Mouse (Mus musculus): ENCODE data around the gene Wdpcp. TPM values are rescaled to one million over a fixed set of nuclear protein-coding genes. Genes with fewer than 3 reads are reported as not detected.

Gene Wdpcp
- polyA plus RNA-seq, 1 experiment from 2014 or later = 9.0 TPM

GRCm38 (mm10) chr11:21677034-21677433, 105.0 kb downstream of the Wdpcp start:
- Histone ChIP-seq H3K9me3 (ENCODE audit: control insufficient read depth, low read length) (no peaks in the 10 kb centered on the region), H3K4me3 (ENCODE audit: low read depth, low read length) (no peak overlapping the region), H3K36me3 (ENCODE audit: control insufficient read depth, insufficient read depth, low read length) (no peaks in the 10 kb centered on the region), H3K4me1 (ENCODE audit: control insufficient read depth, insufficient read depth, low read length) (no peaks in the 10 kb centered on the region), H3K4me2 (ENCODE audit: low read depth, low read length) (no peak overlapping the region), H3K9ac (ENCODE audit: low read depth, low read length) (no peak overlapping the region), H3K27ac (replicated peaks; ENCODE audit: low read depth, low read length) (no peak overlapping the region), H3K27me3 (replicated peaks; ENCODE audit: control insufficient read depth, insufficient read depth, low read length) (no peaks in the 10 kb centered on the region)
- DNase-seq (ENCODE audit: low spot score) = no peak
- ATAC-seq (ENCODE audit: low read depth) = no peak
- WGBS = 75% methylated on average over 2 of the region's 2 CpGs

DNA sequence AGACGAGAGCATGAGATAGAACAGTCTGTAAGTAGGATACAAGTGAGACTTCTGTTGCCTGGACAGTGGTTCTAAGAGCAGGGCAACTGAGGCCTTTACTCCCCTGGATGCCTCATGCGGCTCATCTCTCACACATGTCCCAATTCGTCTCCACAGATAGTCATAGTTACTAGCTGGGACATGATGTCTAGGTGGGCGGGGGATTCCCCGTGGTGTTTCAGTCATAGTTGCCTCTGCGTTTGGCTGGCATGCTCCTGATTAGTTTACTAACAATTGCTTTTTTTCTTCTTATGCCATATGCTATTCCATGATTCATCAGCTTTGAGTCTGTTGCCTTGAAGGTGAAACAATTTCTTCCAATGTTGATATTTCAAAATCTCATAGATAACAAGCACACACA, 116.4 kb downstream of the Wdpcp start:
- no peak overlapping the region for H3K27ac ChIP-seq (replicated peaks; ENCODE audit: low read depth, low read length)
- no peak overlapping the region for H3K4me3 ChIP-seq (ENCODE audit: low read depth, low read length)
- no peaks in the 10 kb centered on the region for H3K36me3 ChIP-seq (ENCODE audit: control insufficient read depth, insufficient read depth, low read length)
- DNase-seq (ENCODE audit: low spot score) = no peak
- no peak overlapping the region for H3K9ac ChIP-seq (ENCODE audit: low read depth, low read length)
- H3K9me3 ChIP-seq (ENCODE audit: control insufficient read depth, low read length) = no peaks in the 10 kb centered on the region
- H3K27me3 ChIP-seq (replicated peaks; ENCODE audit: control insufficient read depth, insufficient read depth, low read length) = no peaks in the 10 kb centered on the region
- H3K4me2 ChIP-seq (ENCODE audit: low read depth, low read length) = no peak overlapping the region
- H3K4me1 ChIP-seq (ENCODE audit: control insufficient read depth, insufficient read depth, low read length) = no peaks in the 10 kb centered on the region
- no peak for ATAC-seq (ENCODE audit: low read depth)
- WGBS = 87% methylated on average over 6 of the region's 6 CpGs

DNA sequence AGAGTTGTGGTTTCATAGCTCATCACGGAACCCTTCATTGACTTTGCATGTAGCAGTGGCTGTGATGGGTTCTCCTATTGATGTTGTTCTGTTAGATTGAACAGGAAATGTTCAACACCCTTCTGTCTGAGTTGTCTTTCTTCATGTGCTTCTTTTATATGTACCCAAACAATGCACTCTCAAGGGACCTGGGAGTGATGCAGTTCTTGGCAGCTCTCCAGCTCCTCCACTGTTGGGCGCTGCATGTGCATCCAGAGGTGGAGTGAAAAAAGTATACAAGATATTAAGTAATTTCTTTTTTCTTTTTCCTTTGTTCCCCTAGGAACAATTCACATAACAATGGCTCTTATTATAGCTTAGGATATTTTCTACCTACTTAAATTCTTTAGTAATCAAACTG, 118.7 kb downstream of the Wdpcp start:
- H3K9ac ChIP-seq (ENCODE audit: low read depth, low read length) = no peak overlapping the region
- 74% methylated on average over 2 of the region's 2 CpGs for WGBS
- no peaks in the 10 kb centered on the region for H3K27me3 ChIP-seq (replicated peaks; ENCODE audit: control insufficient read depth, insufficient read depth, low read length)
- H3K36me3 ChIP-seq (ENCODE audit: control insufficient read depth, insufficient read depth, low read length) = no peaks in the 10 kb centered on the region
- H3K4me2 ChIP-seq (ENCODE audit: low read depth, low read length) = no peak overlapping the region
- no peaks in the 10 kb centered on the region for H3K9me3 ChIP-seq (ENCODE audit: control insufficient read depth, low read length)
- DNase-seq (ENCODE audit: low spot score) (peak; percentile 14), ATAC-seq (ENCODE audit: low read depth) (peak; percentile 72; the same call in 1 of the 2 replicates)
- no peaks in the 10 kb centered on the region for H3K4me1 ChIP-seq (ENCODE audit: control insufficient read depth, insufficient read depth, low read length)
- no peak overlapping the region for H3K4me3 ChIP-seq (ENCODE audit: low read depth, low read length)
- H3K27ac ChIP-seq (replicated peaks; ENCODE audit: low read depth, low read length) = no peak overlapping the region

DNA sequence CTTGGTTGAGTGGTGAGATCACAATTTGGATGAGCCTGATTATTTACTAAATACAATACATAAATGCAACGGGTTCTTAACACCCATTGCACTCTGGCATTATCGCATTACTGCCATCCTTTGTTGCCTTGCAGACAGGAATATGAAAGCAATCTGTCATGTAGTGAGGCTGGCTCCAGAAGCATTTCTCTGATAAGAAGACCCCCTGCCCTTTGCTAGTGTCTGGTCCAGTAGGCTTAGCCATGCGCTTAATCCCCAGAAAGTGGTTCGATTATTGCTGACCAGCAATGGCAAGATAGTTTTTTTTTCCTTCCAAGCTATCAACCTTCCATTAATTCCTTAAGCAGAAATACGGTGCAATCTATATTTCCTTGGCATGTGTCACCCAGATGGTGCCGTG, 122.1 kb downstream of the Wdpcp start:
- Histone ChIP-seq H3K9ac (ENCODE audit: low read depth, low read length) (no peak overlapping the region), H3K27ac (replicated peaks; ENCODE audit: low read depth, low read length) (no peak overlapping the region), H3K4me3 (ENCODE audit: low read depth, low read length) (no peak overlapping the region), H3K36me3 (ENCODE audit: control insufficient read depth, insufficient read depth, low read length) (no peaks in the 10 kb centered on the region), H3K4me2 (ENCODE audit: low read depth, low read length) (no peak overlapping the region), H3K4me1 (ENCODE audit: control insufficient read depth, insufficient read depth, low read length) (no peaks in the 10 kb centered on the region), H3K27me3 (replicated peaks; ENCODE audit: control insufficient read depth, insufficient read depth, low read length) (no peaks in the 10 kb centered on the region), H3K9me3 (ENCODE audit: control insufficient read depth, low read length) (no peaks in the 10 kb centered on the region)
- DNase-seq (ENCODE audit: low spot score) (no peak), ATAC-seq (ENCODE audit: low read depth) (no peak)
- WGBS = 78% methylated on average over 6 of the region's 6 CpGs

GRCm38 (mm10) chr11:21697642-21698041, 125.6 kb downstream of the Wdpcp start:
- H3K4me1 ChIP-seq (ENCODE audit: control insufficient read depth, insufficient read depth, low read length) = no peaks in the 10 kb centered on the region
- H3K27ac ChIP-seq (replicated peaks; ENCODE audit: low read depth, low read length) = no peak overlapping the region
- H3K4me3 ChIP-seq (ENCODE audit: low read depth, low read length) = no peak overlapping the region
- ATAC-seq (ENCODE audit: low read depth) = no peak
- H3K27me3 ChIP-seq (replicated peaks; ENCODE audit: control insufficient read depth, insufficient read depth, low read length) = no peaks in the 10 kb centered on the region
- WGBS = 81% methylated on average over 3 of the region's 3 CpGs
- no peak overlapping the region for H3K4me2 ChIP-seq (ENCODE audit: low read depth, low read length)
- no peak overlapping the region for H3K9ac ChIP-seq (ENCODE audit: low read depth, low read length)
- H3K36me3 ChIP-seq (ENCODE audit: control insufficient read depth, insufficient read depth, low read length) = no peaks in the 10 kb centered on the region
- no peaks in the 10 kb centered on the region for H3K9me3 ChIP-seq (ENCODE audit: control insufficient read depth, low read length)
- DNase-seq (ENCODE audit: low spot score) = no peak

- Histone ChIP-seq H3K9ac (ENCODE audit: low read depth, low read length) (no peak overlapping the region), H3K4me2 (ENCODE audit: low read depth, low read length) (no peak overlapping the region), H3K9me3 (ENCODE audit: control insufficient read depth, low read length) (0 out of 2 replicates have a peak, but pooled peaks cover 5% of the 10 kb centered on the region), H3K36me3 (ENCODE audit: control insufficient read depth, insufficient read depth, low read length) (peaks cover 8% of the 10 kb centered on the region; the same call in 1 of the 2 replicates), H3K4me1 (ENCODE audit: control insufficient read depth, insufficient read depth, low read length) (no peaks in the 10 kb centered on the region), H3K27me3 (replicated peaks; ENCODE audit: control insufficient read depth, insufficient read depth, low read length) (no peaks in the 10 kb centered on the region), H3K4me3 (ENCODE audit: low read depth, low read length) (no peak overlapping the region), H3K27ac (replicated peaks; ENCODE audit: low read depth, low read length) (no peak overlapping the region)
- ATAC-seq (ENCODE audit: low read depth) (no peak), DNase-seq (ENCODE audit: low spot score) (no peak)
Measured at GRCm38 (mm10) chr11:21713508-21713907, 141.5 kb downstream of the Wdpcp start.

DNA sequence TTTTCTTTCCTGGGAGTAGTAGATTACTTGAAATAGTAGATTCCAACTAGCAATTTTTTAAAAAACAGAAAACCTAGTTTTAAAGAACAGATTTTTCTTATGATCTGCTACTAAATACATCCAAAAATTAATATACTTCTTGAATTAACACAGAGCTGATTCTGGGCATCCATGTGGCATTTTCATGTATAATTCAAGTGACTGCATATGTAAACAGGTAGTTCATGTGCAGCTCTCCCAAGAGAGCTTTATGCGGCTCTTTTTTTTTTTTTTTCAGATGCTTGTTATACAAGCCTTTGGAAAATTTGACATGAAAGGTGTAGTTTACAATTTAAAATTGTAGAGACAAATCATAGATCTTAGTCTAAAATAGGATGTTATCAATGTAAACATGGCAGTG, 142.0 kb downstream of the Wdpcp start:
- Histone ChIP-seq H3K9ac (ENCODE audit: low read depth, low read length) (no peak overlapping the region), H3K4me2 (ENCODE audit: low read depth, low read length) (no peak overlapping the region), H3K4me1 (ENCODE audit: control insufficient read depth, insufficient read depth, low read length) (no peaks in the 10 kb centered on the region), H3K27ac (replicated peaks; ENCODE audit: low read depth, low read length) (no peak overlapping the region), H3K36me3 (ENCODE audit: control insufficient read depth, insufficient read depth, low read length) (peaks cover 8% of the 10 kb centered on the region; the same call in 1 of the 2 replicates), H3K27me3 (replicated peaks; ENCODE audit: control insufficient read depth, insufficient read depth, low read length) (no peaks in the 10 kb centered on the region), H3K9me3 (ENCODE audit: control insufficient read depth, low read length) (0 out of 2 replicates have a peak, but pooled peaks cover 5% of the 10 kb centered on the region), H3K4me3 (ENCODE audit: low read depth, low read length) (no peak overlapping the region)
- ATAC-seq (ENCODE audit: low read depth) (no peak), DNase-seq (ENCODE audit: low spot score) (no peak)
- 76% methylated on average over 1 of the region's 1 CpGs for WGBS

GRCm38 (mm10) chr11:21726329-21726728, 154.3 kb downstream of the Wdpcp start:
- no peak for ATAC-seq (ENCODE audit: low read depth)
- Histone ChIP-seq H3K4me2 (ENCODE audit: low read depth, low read length) (no peak overlapping the region), H3K27ac (replicated peaks; ENCODE audit: low read depth, low read length) (no peak overlapping the region), H3K4me1 (ENCODE audit: control insufficient read depth, insufficient read depth, low read length) (no peaks in the 10 kb centered on the region), H3K9me3 (ENCODE audit: control insufficient read depth, low read length) (no peaks in the 10 kb centered on the region), H3K27me3 (replicated peaks; ENCODE audit: control insufficient read depth, insufficient read depth, low read length) (no peaks in the 10 kb centered on the region), H3K4me3 (ENCODE audit: low read depth, low read length) (no peak overlapping the region), H3K9ac (ENCODE audit: low read depth, low read length) (no peak overlapping the region), H3K36me3 (ENCODE audit: control insufficient read depth, insufficient read depth, low read length) (no peaks in the 10 kb centered on the region)
- DNase-seq (ENCODE audit: low spot score) = no peak
- WGBS = 75% methylated on average over 1 of the region's 1 CpGs

DNA sequence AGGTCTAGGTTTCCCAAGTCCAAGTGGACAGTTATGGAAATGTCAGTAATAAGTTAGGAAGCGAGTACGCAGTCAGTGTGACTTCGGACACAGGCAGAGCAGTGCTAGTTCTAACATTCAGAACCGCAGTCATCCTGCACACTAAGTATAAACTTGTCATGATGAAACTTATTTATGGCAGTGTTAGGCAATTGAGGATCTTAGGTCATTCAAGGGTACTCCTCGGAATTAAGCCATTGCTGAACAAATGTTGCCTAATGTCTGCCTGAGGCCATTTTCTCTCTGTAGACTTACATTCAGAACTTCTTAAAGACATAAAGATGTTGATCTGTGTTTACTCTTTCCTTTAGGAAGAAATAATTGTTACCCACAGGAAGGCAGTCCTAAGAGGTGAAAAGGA, 157.0 kb downstream of the Wdpcp start:
- 86% methylated on average over 5 of the region's 5 CpGs for WGBS
- DNase-seq (ENCODE audit: low spot score) = no peak
- H3K9me3 ChIP-seq (ENCODE audit: control insufficient read depth, low read length) = no peaks in the 10 kb centered on the region

More for the DNA sequence above, 157.0 kb downstream of the Wdpcp start:
- no peaks in the 10 kb centered on the region for H3K36me3 ChIP-seq (ENCODE audit: control insufficient read depth, insufficient read depth, low read length)
- H3K27me3 ChIP-seq (replicated peaks; ENCODE audit: control insufficient read depth, insufficient read depth, low read length) = no peaks in the 10 kb centered on the region
- H3K9ac ChIP-seq (ENCODE audit: low read depth, low read length) = no peak overlapping the region
- no peak overlapping the region for H3K27ac ChIP-seq (replicated peaks; ENCODE audit: low read depth, low read length)
- H3K4me1 ChIP-seq (ENCODE audit: control insufficient read depth, insufficient read depth, low read length) = no peaks in the 10 kb centered on the region
- H3K4me2 ChIP-seq (ENCODE audit: low read depth, low read length) = no peak overlapping the region
- no peak for ATAC-seq (ENCODE audit: low read depth)
- no peak overlapping the region for H3K4me3 ChIP-seq (ENCODE audit: low read depth, low read length)
